Mouse (Mus musculus): ENCODE measurements around the gene Rpl12. TPM values are rescaled to one million over a fixed set of nuclear protein-coding genes. Genes with fewer than 3 reads are reported as not detected.
A peak's percentile ranks its signal among the peaks of the same experiment; 100 is the strongest.

Rpl12 gene
- total RNA-seq, 2 experiments from 2014 or later, result 66.0 to 72.2 TPM

DNA sequence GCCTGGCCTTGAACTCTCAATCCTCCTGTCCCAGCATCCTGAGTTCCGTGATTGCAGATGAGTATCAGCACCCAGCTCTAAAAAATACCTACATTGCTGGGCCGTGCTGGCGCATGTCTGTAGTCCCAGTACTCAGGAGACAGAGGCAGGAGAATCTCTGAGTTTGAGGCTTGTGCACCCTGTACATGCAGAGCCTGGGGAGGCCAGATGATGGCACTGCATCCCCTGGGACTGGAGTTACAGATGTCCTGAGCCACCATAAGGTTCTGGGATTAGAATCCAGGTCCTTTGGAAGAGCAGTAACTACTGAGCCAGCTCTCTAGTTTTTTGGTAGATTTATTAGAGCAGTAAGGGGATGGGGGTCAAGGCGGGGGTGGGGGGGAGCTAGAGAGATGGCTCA, 20.9 kb upstream of the Rpl12 start:
- DNase-seq, result no peak

DNA sequence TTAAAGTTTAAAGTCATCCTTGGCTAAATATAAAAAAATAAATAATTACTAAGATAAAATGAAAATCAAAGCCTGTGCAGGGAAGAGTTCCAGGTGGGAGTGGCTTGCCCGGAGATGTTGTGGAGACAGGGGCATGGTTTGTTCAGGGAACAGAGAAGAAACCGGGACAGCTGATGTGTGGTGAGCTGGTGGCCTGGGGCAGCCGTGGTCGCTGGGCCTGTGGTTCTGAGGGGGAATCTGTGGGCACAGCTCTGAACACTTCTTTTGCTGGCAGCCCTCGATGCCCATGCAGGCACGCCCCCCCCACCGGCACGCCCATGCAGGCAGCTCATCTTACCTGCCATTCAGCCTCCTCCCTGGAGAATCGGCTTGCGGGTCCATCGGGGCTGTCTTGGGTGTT, 13.9 kb upstream of the Rpl12 start:
- no peak for DNase-seq

DNA sequence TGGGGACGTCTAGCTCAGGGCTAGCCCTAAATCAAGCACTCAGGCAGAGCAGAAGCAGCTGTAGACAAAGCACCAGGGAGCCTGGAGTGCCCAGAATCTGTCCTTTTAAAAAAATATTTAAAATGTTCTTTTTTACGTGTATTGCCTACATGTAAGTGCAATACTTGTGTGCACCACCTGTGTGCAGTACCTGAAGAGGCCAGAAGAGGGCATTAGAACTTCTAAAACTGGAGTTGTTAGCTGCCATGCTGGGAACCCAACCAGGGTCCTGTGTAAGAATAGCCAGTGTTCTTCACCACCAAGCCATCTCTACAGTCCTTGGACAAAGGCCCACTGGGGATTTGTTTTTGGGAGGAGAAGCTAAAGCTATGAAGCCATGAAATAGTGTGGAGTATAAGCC, 6.8 kb upstream of the Rpl12 start:
- no peak for DNase-seq

DNA sequence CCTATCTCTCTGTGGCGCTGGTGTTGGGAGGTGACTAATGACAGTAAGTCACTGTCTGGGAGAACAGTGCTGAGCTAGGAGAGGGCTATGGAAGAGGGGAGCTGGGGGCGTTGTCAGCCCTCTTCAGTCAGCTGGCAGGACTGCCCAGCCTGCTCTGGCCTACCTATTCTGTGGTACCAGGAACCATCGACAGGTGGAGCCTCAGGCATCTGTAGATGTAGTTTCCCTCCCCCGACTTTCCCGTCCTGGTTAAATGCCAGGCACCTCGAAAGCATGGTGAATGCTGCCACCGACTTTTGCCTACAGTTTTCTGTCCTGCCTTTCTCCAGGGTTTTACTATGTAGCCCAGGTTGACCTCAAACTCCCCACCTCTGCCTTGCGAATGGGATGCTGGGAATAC, 4.0 kb upstream of the Rpl12 start:
- no peak for DNase-seq

DNA sequence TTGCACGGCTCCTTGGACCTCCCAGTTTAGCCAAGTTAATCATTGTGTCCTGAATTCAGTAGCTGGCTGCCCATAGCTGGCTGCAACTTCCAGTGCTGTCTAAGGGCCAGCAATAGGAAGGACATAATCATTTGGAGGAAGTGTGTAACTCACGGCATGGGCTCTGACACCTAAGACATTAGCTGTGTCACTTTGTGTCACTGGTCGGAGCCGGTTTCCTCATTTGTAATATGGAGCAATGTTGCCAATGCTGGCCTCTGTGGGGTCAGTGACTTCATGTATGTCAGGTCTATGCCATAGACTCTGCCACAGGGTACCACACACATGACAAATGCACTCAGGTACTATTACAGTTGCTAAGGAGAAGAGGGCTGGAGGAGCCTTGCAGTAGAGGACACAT, 1.1 kb upstream of the Rpl12 start:
- DNase-seq, result no peak

DNA sequence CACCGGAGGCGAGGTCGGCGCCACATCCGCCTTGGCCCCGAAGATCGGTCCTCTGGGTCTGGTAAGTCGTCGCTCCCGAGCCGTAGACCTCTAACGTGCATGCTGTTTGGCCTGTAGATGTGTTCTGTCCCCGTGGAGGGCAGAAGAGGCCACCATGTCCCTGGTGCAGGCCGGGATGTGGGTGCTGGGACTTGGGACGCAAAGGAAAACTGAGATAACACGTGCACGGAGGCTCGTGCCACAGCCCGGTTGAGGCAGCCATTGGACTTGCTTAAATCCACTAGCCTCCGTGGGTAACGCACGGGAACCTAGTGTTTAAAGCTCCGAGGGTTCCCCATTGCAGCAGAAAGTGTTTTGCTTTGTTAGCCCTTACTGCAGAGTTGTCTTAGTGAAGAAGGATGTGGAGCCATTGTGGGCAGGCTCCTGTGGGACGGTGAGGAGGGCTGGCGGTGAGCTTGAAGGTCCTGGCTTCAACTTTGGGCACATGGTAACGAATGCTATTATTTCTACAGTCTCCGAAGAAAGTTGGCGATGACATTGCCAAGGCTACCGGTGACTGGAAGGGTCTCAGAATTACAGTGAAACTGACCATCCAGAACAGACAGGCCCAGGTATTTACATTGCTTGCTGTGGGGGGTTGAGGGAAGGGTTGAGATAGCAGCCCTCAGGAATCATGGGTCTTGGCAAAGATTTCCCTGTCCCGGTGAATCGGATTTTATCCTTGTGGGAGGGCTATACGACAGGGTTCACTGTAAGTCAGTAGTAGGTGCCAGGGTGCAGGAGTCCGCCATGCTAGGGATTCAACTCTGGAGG, 909 bp downstream of the Rpl12 start:
- DNase-seq, result peak in 1 of 2 experiments; percentile 20

DNA sequence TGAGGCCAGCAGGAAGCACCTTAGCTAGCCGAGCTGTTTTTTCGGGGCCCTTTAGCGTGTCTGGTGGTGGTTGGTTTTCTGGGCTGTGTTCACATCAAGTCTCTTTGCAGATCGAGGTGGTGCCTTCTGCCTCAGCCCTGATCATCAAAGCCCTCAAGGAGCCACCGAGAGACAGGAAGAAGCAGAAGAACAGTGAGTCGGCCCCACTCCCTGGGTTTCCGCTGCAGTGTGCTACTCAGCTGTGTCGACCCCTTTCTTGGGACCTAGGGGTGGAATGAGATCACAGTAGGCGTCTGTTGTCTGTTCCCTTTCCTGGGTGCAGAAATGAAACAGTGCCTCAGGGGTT, 1.5 kb downstream of the Rpl12 start:
- no peak for DNase-seq

DNA sequence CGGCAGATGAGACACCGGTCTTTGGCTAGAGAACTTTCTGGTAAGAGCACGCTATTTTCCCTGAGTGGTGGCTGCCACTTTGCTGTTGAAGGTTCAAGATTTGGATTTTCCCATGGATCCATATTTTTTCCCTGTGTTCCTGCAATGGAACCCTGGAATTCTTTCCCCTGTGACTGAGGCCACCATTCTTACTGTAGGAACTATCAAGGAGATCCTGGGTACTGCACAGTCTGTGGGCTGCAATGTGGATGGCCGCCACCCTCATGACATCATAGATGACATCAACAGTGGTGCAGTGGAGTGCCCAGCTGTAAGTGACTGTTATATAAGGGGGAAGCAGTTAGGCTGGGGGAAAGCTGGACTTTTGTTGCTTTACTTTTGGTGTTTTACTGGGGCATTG, 2.2 kb downstream of the Rpl12 start:
- DNase-seq, result no peak

DNA sequence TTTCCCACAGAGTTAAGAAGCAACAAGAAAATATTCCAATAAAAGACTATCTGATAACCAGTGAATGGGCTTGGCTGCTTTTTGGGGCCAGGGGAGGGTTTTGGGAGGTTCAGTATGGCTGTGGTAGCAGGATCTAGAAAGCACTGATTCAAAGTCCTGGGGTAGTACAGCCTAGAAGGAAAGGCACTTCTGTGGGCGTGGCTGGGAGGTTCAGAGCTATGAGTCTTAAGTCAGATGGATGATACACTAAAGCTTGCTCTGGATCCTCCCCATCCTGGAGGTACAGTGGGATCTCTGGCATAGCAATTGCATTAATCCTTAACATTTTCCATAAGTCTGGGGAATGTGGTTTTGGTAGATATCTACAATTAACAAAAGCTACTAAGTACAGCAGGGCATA, 2.6 kb downstream of the Rpl12 start:
- no peak for DNase-seq

DNA sequence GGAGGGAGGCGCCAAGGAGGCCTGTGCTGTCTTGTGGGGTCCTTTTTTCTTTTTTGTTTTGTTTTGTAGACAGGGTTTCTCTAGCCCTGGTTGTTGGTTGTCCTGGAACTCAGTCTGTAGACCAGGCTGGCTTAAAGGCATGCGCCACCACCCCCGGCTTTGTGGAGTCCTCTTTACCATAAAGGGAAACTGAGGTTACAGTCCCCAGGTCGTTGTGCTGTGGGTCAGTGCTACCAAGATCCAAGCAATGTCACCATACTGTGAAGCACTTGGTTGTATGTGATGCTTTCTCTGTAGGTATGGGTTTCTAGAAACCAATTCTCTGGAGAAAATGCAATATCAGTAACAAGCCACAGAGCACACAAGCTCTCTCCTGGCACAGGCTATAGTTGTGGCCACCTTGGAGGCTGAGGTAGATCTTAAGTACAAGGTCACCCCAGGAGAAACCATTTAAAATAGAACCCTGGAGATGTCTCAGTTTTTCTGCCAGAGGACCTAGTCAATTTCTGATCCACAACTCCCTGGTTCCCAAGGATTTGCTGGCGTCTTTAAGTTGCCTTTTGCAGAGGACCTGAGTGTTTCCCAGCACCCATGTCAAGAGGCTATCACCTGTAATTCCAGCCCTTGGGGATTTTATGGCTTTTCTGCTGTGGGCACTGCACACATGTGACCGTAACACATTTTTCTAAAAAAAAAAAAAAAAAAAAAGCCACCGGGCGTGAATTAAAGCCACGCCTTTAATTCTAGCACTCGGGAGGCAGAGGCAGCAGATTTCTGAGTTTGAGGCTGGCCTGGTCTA, 3.5 kb downstream of the Rpl12 start:
- no peak for DNase-seq

DNA sequence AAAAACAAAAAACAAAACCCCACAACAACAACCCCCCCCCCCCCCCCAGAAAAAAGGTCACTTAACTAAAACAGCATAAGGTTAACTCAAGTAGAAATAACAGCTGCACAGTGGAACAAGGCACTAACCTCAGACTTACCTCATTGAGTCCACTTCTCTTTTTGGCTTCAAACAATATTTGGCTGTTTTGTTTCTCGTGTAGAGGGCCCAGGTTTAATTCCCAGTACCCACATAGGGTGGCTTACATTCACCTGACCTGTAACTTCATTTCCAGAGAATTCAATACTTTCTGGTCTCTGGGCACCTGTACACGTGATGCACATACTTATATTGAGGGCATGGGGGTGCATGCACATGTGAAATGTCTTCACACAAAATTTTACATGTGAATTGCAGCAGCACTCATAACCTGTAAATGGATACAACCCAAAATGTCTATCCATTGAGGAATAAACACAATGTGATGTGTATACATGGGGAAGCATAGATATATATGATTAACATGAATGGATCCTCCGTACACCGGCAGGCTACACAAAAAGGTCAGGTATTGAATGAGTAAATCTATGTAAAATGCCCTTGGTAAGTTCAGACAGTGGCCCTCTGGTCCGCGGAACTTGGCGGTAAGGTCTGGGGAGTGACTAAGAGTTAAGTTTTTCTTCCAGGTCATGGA, 4.3 kb downstream of the Rpl12 start:
- no peak for DNase-seq

DNA sequence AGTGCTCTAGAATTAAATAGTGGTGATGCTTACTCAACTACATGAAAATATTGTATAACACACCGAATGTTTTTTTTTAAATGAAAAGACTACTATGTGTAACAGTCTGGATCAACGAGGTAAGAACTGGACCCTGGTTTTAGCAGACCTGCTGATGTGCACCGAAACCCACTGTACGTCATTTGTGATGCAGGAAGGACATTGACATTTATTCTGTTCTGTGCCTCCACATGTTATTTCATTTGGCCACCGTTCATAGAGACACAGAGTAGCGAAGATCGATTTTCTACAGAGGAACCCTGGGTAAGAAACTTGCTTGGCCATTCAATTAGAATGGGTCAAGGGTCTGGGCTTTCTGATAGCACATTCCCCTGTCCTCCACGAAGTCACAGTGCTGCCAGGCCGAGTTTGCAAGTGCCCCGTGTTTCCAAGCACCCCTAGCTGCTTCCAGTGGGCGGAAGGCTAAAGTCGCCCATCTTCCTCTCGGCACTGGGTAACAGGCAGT, 4.9 kb downstream of the Rpl12 start:
- no peak for DNase-seq

DNA sequence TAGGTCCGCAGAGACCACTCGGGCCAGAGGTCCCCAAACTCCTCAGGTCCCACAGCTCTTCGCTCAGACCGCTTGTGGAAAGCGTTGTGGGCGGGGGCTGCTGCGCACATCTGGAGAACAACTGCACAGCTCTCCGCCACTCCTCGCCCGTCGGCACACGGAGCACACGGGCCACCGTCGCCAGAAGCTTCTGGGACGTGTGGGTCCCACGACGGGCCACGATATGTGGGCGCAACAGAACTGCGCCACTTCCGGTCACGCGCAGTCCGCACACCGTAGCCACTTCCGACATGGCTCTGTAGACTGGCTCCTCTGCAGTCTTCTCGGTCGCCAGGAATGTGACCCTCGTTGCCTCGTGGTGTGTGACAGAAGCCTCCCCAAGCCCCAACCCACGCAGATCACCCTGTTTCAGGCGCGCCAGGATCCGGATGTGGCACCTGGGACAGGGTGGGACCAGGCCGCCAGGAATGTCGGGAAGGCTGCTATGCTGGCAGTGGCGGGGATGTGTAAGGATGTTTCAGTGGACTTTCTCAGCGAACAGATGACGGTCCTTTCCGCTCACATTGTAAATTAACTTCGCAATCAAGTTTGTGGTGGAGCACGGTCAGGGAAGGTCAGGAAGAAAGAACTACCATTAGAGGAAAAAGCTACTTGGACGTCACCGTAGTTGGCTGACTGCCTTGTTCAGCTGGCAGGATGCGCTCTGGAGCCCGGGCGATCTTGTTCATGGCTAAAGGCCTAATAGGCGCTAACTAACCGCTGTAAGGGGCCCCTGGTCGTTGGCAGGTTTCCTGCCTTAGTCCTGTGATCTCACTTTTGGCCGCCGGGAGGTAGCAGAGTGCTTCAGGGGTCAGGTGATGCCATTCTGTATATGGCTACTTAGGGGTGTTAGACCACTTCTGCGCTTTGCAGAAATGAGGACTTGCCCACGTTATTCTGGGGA, 5.6 kb downstream of the Rpl12 start:
- peak; percentile 91 to 93 for DNase-seq

DNA sequence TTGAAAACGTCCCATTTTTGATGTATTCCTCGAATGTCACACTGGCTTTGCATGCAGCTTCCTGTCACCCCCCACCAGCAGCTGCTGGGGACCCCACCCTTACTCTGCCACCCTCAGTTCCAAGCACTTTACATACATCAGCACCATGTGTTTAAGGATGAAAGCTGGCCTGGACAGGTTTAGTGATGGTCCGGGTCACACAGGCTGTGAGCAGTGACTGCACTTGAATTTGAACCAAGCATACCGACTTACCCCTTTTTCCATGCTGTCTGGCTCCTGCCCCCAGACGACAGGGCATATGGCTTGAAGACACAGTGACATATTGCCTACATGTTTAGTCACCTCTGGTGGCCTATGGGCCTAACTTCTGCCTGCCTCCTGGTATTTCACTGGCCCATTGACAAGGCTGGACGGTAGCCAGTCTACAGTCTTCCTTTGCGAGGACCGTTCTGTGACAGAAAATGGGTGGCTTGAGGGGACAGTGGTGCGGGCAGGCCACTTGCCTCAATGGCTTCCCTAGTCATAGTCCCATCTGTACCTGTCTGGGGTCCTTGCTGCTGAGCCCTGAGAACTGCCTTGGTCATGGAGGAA, 6.8 kb downstream of the Rpl12 start:
- DNase-seq, result peak in 1 of 2 experiments; percentile 26

DNA sequence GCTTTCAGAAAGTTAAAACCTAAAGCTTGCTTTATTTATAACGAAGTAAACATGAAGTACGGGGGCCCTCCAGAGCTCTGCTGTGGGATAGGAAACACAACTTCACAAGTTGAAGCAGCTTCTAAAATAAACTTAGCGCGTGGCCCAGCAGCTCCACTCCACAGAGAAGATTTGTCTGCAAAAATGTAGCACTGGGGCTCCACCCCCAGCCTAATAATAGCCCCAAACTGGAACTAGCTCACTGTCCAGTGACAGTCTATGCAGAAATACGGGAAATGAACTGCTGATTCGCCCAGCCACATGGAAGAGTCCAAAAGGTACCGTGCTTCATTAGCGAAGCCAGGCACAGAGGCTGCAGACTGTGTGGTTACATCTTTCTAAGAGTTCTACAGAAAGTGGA, 8.0 kb downstream of the Rpl12 start:
- DNase-seq, result peak; percentile 66 to 76

DNA sequence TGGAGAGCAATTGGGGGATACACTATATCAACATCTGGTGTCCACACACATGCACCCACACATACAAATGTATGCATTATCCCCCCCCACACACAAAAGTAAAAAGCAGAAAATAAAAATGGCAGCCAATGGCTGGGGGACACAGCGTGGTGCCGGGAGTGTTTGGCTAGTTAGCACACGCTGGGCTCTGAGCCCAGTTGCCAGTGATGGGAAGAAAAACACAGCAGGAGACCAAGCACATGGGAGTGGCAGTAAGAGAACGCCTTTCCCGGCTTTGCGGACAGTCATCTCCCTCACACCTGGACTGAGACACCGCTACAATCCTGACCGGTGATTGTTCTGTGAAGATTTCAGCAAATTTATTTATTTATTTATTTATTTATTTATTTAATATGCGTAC, 9.9 kb downstream of the Rpl12 start:
- DNase-seq, result no peak

DNA sequence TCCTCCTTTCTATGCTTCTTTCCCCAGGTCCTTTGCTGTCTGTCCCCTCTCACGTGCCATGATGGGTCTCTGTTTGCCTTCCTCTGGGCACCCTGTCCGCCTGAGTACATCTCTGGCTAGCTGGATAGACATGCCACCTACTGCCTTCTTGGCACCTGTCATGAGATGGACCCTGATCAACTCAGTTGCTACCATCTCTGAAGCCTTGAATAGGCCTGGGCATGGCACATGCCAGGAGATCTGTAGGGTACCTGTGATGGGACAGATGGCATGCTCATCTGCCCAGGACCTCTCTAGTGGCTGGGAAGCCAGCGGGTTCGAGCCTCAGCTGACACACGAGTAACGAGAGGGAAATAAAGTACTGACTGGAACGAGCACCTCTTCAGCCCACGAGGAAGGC, 12.9 kb downstream of the Rpl12 start:
- no peak for DNase-seq

DNA sequence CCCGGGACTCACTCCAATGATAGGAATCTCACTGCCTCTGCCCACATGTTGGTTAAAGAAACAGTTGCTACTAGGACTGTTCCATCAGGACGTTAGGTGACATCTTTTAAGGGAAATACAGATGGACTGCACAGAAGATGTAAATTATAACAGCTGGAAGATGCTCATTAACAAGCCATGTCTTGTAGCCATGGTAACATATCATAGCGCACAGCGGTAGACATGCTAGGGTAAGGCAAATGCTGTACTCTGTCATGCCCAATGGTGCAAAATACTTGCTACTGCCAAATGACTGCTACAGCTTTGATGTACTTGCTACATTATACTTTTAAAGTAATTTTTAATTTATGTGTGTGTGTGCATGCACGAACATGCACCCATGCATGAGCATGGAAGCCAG, 15.8 kb downstream of the Rpl12 start:
- DNase-seq, result no peak

DNA sequence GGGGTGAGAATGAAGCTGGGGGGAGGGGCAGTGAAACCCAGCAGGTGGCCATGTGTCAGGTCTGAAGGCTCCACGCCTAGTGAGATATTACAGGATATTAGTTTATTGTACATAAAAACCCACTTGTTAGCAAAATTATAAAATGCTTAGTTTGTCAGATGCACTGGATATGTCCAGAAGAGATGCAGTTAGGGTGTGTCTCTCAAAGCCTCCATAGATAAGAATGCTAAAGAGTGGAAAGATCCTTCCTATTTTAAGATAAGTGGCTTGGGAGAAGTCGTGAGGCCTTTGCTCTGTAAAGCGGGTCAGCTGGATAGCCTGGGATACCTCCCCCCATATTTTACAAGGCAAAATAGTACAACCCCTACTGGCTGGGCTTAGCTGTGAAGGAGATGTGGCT, 17.3 kb downstream of the Rpl12 start:
- DNase-seq, result no peak

DNA sequence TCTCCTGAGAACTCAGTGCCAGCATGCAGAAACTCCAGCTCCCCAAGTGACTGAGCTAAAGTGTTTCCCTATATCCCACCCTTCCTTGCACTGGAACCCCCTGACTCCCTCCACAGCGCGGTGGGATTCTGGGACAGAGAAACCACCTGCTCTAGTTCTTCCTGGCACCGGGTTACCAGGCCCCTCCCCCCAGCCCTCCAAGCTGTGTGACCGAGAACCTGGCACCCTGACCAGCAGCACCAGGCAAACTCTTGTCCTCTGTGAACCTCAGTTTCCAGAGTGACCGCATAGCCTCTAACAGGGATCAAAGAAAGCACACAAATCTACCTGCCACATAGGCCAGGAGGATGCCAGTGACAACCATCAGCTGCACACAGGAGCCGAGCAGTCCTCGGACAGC, 18.3 kb downstream of the Rpl12 start:
- DNase-seq, result no peak

DNA sequence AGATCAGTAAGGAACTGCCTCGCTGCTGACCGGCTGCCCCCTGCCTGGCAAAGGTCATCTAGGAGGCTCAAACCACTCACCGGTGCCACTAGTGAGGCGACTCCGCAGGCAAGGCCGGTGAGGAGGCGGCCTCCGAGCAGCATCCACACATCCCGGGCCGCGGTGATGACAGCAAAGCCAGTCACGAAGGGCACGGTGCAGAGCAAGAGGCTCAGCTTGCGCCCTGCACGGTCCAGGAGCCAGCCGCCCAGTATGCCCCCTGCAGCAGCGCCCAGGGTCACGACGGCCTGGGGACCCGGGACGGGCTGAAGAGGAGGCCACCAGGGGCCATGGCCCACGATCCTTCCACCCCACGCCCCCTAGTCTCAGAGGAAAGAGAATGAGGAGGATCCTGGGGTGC, 19.9 kb downstream of the Rpl12 start:
- no peak for DNase-seq

All from heart, adult 18-20 months (tissue).